Mouse (Mus musculus) neural tube, embryonic 15.5 days (tissue): ENCODE measurements around the gene Trim50. TPM values are rescaled to one million over a fixed set of nuclear protein-coding genes. Genes with fewer than 3 reads are reported as not detected.
A peak's percentile ranks its signal among the peaks of the same experiment; 100 is the strongest.

Source experiments
- ATAC-seq: fragments of 200-750 bp; cut with Nextera tagmentation; 2 replicates; pipeline ENCODE4 v1.8.0; 2017; ENCODE audit warnings: mild to moderate bottlenecking, moderate TSS enrichment, moderate library complexity; ENCODE audit not compliant: low FRiP score
- H3K27ac ChIP-seq: fragments of 300-500 bp; sonication (generic); replicated peaks from 2 replicates; pipeline ENCODE4 v1.5.1; 2015; ENCODE audit warnings: mild to moderate bottlenecking, inconsistent platforms
- H3K27me3 ChIP-seq: fragments of 300-500 bp; sonication (generic); replicated peaks from 2 replicates; pipeline ENCODE4 v1.6.1; 2015; ENCODE audit warnings: inconsistent platforms
- H3K36me3 ChIP-seq: fragments of 300-500 bp; sonication (generic); 2 replicates; pipeline ENCODE4 v1.6.1; 2015; ENCODE audit warnings: inconsistent platforms
- H3K4me1 ChIP-seq: fragments of 300-500 bp; sonication (generic); 2 replicates; pipeline ENCODE4 v1.6.1; 2015; ENCODE audit warnings: inconsistent platforms
- H3K4me2 ChIP-seq: fragments of 300-500 bp; sonication (generic); 2 replicates; pipeline ENCODE4 v1.6.1; 2015; ENCODE audit warnings: inconsistent platforms, mild to moderate bottlenecking, moderate library complexity
- H3K4me3 ChIP-seq: fragments of 300-500 bp; sonication (generic); replicated peaks from 2 replicates; pipeline ENCODE4 v1.5.1; 2015; ENCODE audit warnings: mild to moderate bottlenecking, inconsistent platforms
- H3K9ac ChIP-seq: fragments of 300-500 bp; sonication (generic); replicated peaks from 2 replicates; pipeline ENCODE4 v1.6.1; 2015; ENCODE audit warnings: mild to moderate bottlenecking, inconsistent platforms
- H3K9me3 ChIP-seq: fragments of 300-500 bp; sonication (generic); replicated peaks from 2 replicates; pipeline ENCODE4 v1.6.1; 2016; ENCODE audit warnings: inconsistent platforms
- WGBS: fragments of 180-500 bp; shearing (Covaris S2); methylation state at CpG from one replicate; pipeline ENCODE4 v1.1.7; 2015; ENCODE audit warnings: mixed read lengths; 5-methylcytosine and 5-hydroxymethylcytosine counted together
- microRNA-seq: library from miRNA; unstranded; fragments of <30 nt; microRNA quantifications from one replicate; pipeline ENCODE4, GENCODE M21; 2017
- polyA plus RNA-seq: library from polyadenylated mRNA; unstranded; fragments of >200 nt; fragmentation: Nextera tagmentation; extraction: Ambion mirVana; gene quantifications from 2 replicates; pipeline ENCODE4 v1.2.1, GENCODE M21; 2015

The Trim50 gene
- polyA plus RNA-seq, 1 experiment from 2014 or later = not detected

GRCm38 (mm10) chr5:135399382-135399781 is 46.3 kb downstream of the Trim50 start:
- 67% methylated on average over 6 of the region's 6 CpGs for WGBS
- no peak overlapping the region for H3K4me2 ChIP-seq
- H3K36me3 ChIP-seq = no peaks in the 10 kb centered on the region
- no peak overlapping the region for H3K9ac ChIP-seq
- H3K4me1 ChIP-seq = peaks cover 5% of the 10 kb centered on the region
- no peaks in the 10 kb centered on the region for H3K9me3 ChIP-seq
- no peak overlapping the region for H3K27ac ChIP-seq
- no peak overlapping the region for H3K4me3 ChIP-seq
- no peaks in the 10 kb centered on the region for H3K27me3 ChIP-seq
- no peak for ATAC-seq

DNA sequence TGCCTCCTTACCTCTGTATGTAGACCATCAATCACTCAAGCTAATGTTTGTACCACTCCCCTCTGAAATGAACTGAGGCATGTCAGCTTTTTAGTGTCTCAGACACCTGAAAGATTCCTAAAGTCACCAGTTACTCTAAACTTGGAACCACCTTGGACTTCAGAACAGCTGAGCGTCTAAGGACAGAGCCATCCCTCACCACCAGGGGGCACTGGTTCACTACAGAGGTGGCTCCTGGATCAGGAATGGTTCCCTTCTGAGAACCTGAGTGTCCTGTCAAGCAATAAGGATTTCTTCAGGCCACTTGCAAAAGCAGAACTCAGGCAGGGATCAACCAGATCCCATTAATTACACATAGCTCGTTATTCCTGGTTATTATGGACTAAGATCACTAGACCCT is 47.1 kb downstream of the Trim50 start:
- Histone ChIP-seq H3K27me3 (no peaks in the 10 kb centered on the region), H3K9me3 (no peaks in the 10 kb centered on the region), H3K4me1 (peaks cover 7% of the 10 kb centered on the region), H3K36me3 (no peaks in the 10 kb centered on the region), H3K27ac (no peak overlapping the region), H3K9ac (no peak overlapping the region), H3K4me3 (no peak overlapping the region), H3K4me2 (no peak overlapping the region)
- 4% methylated on average over 2 of the region's 2 CpGs for WGBS
- ATAC-seq = no peak

DNA sequence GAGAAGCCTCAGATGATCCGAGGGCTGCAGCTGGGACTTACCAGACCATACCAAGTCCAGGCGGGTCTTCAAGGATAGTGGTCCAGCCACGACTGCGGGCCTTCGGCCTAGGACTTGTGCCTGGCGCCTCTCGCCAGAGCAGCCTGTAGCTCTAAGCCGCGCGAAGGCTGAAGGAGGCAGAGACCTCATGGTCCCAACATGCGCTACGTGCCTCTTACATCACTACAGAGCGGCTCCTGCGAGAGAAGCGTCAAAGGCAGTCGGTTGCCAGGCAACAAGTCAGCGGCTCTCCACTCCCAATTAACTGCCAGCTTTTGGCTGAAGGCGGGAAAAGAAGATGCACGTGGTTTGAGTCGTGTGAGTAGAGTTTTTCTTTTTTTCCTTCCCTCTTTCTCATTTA is 51.5 kb downstream of the Trim50 start:
- H3K9ac ChIP-seq = 0 out of 2 replicates have a peak overlapping the region, but pooled peaks have one; percentile 20
- H3K27ac ChIP-seq = no peak overlapping the region
- 0 out of 2 replicates have a peak overlapping the region, but pooled peaks have one; percentile 9 for H3K4me3 ChIP-seq
- peaks cover 9% of the 10 kb centered on the region for H3K36me3 ChIP-seq
- ATAC-seq = peak; percentile 87
- H3K9me3 ChIP-seq = no peaks in the 10 kb centered on the region
- H3K4me2 ChIP-seq = peak overlapping the region; percentile 47
- WGBS = 27% methylated on average over 20 of the region's 20 CpGs
- peaks cover 7% of the 10 kb centered on the region for H3K4me1 ChIP-seq
- H3K27me3 ChIP-seq = no peaks in the 10 kb centered on the region

DNA sequence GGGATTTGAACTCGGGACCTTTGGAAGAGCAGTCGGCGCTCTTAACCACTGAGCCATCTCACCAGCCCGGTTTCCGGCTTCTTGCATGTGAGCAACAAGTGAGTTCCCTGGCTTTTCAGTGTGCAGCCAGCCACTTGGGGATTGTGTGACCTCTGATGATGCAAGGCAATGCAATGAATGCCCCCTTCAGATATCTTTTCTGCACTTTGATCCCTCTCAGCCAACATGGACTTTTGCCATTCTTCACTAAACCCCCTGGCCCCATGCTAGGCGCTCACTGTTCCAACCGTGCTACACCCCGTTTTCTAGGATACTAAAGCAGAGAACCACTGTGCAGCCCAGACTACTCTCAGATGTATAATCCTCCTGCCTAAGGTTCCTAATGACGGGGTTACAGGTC is 52.3 kb downstream of the Trim50 start:
- H3K9me3 ChIP-seq = no peaks in the 10 kb centered on the region
- H3K27ac ChIP-seq = no peak overlapping the region
- H3K9ac ChIP-seq = no peak overlapping the region
- H3K27me3 ChIP-seq = no peaks in the 10 kb centered on the region
- peaks cover 7% of the 10 kb centered on the region for H3K4me1 ChIP-seq
- peaks cover 17% of the 10 kb centered on the region for H3K36me3 ChIP-seq
- WGBS = 87% methylated on average over 9 of the region's 9 CpGs
- no peak for ATAC-seq
- H3K4me3 ChIP-seq = no peak overlapping the region
- H3K4me2 ChIP-seq = no peak overlapping the region

DNA sequence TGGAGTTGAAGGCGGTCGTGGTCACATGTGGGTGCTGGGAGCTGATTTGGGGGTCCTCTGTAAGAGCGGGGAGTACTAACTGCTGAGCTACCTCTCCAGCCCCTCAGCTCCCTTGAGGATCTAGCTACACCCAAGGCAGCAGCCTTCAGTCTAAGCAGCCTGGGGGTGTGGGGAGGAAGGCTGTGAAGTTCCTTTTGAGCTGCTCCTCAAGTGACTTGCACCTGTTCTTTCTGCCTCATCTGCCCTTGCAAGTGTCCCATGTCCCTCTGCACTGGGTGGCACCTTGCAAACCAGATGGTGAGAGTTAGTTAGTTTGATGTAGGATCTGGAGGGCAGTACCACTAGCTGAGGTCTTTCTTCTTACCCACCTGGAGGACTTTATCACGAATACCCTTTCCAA is 55.0 kb downstream of the Trim50 start:
- no peak overlapping the region for H3K4me3 ChIP-seq
- no peak for ATAC-seq
- no peak overlapping the region for H3K4me2 ChIP-seq
- WGBS = 85% methylated on average over 4 of the region's 4 CpGs
- no peaks in the 10 kb centered on the region for H3K9me3 ChIP-seq
- H3K4me1 ChIP-seq = peaks cover 7% of the 10 kb centered on the region
- H3K27me3 ChIP-seq = no peaks in the 10 kb centered on the region
- H3K36me3 ChIP-seq = peaks cover 37% of the 10 kb centered on the region
- H3K27ac ChIP-seq = no peak overlapping the region
- no peak overlapping the region for H3K9ac ChIP-seq

GRCm38 (mm10) chr5:135410266-135410665 is 57.2 kb downstream of the Trim50 start:
- WGBS = 93% methylated on average over 9 of the region's 9 CpGs
- Histone ChIP-seq H3K27me3 (no peaks in the 10 kb centered on the region), H3K36me3 (peaks cover 56% of the 10 kb centered on the region), H3K9me3 (no peaks in the 10 kb centered on the region), H3K4me2 (no peak overlapping the region), H3K9ac (no peak overlapping the region), H3K4me3 (no peak overlapping the region), H3K4me1 (no peaks in the 10 kb centered on the region), H3K27ac (no peak overlapping the region)
- no peak for ATAC-seq

Small RNAs within 50 kb of the gene (microRNA-seq; reads per million reads assigned to microRNA genes)
- 0.52 reads per million for gene Mir7033

Other genes starting within 250 kb of the Trim50 start
- gene Tbl2, start 203.6 kb upstream of the Trim50 start, polyA plus RNA-seq = 15.8 and 17.5 TPM in 2 replicates
- gene Bcl7b, start 185.0 kb upstream of the Trim50 start, polyA plus RNA-seq = 44.6 and 46.4 TPM in 2 replicates
- 23.6 and 27.1 TPM in 2 replicates for gene Baz1b, start 166.0 kb upstream of the Trim50 start, polyA plus RNA-seq
- 11.0 and 14.8 TPM in 2 replicates for gene Fzd9, start 102.1 kb upstream of the Trim50 start, polyA plus RNA-seq
- gene Fkbp6, start 3.3 kb upstream of the Trim50 start, polyA plus RNA-seq = 0.20 TPM in 1 of 2 replicates, not detected in the other
- 29.4 and 31.8 TPM in 2 replicates for gene Nsun5, start 16.7 kb downstream of the Trim50 start, polyA plus RNA-seq
- gene Pom121, start 41.3 kb downstream of the Trim50 start, polyA plus RNA-seq = 7.7 and 9.5 TPM in 2 replicates
- gene Hip1, start 191.8 kb downstream of the Trim50 start, polyA plus RNA-seq = 37.8 and 41.2 TPM in 2 replicates
- not detected in 2 replicates for gene Ccl26, start 210.3 kb downstream of the Trim50 start, polyA plus RNA-seq
- gene Ccl24, start 219.8 kb downstream of the Trim50 start, polyA plus RNA-seq = 2.1 and 9.5 TPM in 2 replicates